Mouse (Mus musculus): ENCODE measurements around the gene Prlhr. TPM values are rescaled to one million over a fixed set of nuclear protein-coding genes. Genes with fewer than 3 reads are reported as not detected.

Gene Prlhr
- polyA plus RNA-seq, 1 experiment from 2014 or later = not detected

DNA sequence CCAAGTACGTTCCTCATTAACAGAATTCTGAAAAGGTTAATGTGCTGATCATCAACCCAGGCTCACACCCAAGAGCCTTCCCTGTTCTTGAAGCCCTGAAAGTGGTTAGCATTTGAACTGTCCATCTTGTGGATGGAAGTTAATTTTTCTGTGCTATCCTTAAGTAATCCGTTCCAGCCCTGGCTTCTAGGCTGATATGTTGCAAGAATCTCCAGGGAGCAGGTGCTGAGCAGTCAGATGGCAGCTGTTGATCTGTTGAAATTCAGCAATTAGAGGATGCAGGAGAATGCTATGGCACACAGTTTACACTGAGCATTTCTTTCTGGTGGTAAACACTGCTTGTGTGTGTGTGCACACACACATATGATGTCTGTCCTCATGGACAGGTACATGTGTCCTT is 2.4 kb downstream of the Prlhr start:
- Histone ChIP-seq H3K9me3 (no peaks in the 10 kb centered on the region), H3K4me2 (no peak overlapping the region), H3K27me3 (peaks cover 53% of the 10 kb centered on the region), H3K4me1 (replicated peaks) (peaks cover 30% of the 10 kb centered on the region), H3K36me3 (no peaks in the 10 kb centered on the region), H3K9ac (no peak overlapping the region), H3K27ac (replicated peaks) (no peak overlapping the region), H3K4me3 (no peak overlapping the region)
- no peak for ATAC-seq (ENCODE audit: low read depth)
- WGBS = 68% methylated on average over 2 of the region's 2 CpGs

DNA sequence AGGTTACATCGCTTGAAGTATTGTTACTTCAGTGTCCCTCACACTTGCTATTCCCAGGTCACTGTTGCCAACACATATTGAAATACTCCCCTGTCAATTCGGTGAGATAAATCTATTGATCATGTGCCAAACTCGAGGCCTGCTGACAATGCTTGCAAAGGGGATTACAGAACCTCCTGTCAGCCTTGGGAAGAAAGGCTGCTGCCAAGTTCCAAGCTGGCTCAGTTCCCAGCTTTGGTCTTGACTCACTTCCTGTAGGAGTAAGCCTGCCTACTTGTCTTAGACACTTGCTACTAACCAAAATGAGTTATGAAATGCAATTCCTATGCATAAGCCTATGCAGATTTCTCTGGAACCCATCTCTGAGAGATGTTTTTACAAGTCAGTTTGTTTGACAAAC is 4.2 kb downstream of the Prlhr start:
- no peaks in the 10 kb centered on the region for H3K36me3 ChIP-seq
- peaks cover 36% of the 10 kb centered on the region for H3K27me3 ChIP-seq
- WGBS = 34% methylated on average over 3 of the region's 3 CpGs
- H3K9me3 ChIP-seq = no peaks in the 10 kb centered on the region
- H3K4me2 ChIP-seq = no peak overlapping the region
- no peak for ATAC-seq (ENCODE audit: low read depth)
- H3K4me3 ChIP-seq = no peak overlapping the region
- no peak overlapping the region for H3K9ac ChIP-seq
- H3K4me1 ChIP-seq (replicated peaks) = peaks cover 30% of the 10 kb centered on the region
- H3K27ac ChIP-seq (replicated peaks) = no peak overlapping the region

DNA sequence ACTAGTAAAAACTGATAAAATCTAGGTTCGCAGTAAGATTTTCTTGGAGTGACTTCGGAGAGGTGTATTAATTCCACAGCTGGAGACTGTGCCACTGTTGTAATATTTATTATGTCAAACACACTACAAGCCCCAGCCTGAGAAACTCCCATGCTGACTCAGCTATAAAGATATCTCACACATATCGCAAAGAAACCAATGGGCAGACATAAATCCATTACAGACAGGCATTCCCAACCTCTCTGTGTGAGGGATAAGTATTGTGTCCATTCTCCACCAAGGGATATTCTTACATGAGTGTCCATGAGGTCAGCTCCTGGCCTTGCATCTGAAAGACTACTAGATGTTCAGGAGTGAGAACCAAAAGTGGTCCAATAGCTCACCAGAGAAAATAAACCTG is 4.7 kb downstream of the Prlhr start:
- H3K4me3 ChIP-seq = no peak overlapping the region
- 77% methylated on average over 3 of the region's 3 CpGs for WGBS

DNA sequence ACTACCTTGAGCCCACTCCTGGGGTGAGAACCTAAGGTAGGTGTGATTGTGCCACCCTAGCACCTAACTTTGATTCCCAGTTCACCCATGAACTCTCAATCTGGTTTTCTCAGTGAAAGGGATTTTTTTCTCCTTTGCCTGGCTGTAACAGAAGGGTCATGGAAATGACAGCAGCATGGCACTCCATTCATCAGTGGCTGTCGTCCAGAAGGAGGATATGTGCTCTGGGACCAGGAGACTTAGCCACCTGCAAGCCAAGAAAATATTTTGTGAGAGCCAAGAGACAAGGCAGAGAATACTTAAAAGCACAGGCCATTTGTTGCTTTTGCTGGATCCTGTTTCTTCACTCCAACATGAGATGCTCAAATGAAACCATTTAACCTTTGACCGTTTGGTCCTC is 6.6 kb downstream of the Prlhr start:
- Histone ChIP-seq H3K4me1 (replicated peaks) (0 out of 2 replicates have a peak, but pooled peaks cover 9% of the 10 kb centered on the region), H3K36me3 (no peaks in the 10 kb centered on the region), H3K4me3 (no peak overlapping the region), H3K9ac (no peak overlapping the region), H3K27ac (replicated peaks) (no peak overlapping the region), H3K4me2 (no peak overlapping the region), H3K27me3 (peaks cover 12% of the 10 kb centered on the region), H3K9me3 (no peaks in the 10 kb centered on the region)
- WGBS = 63% methylated on average over 2 of the region's 2 CpGs
- no peak for ATAC-seq (ENCODE audit: low read depth)

More for the DNA sequence above, 4.7 kb downstream of the Prlhr start:
- no peak for ATAC-seq (ENCODE audit: low read depth)
- H3K9me3 ChIP-seq = no peaks in the 10 kb centered on the region
- peaks cover 27% of the 10 kb centered on the region for H3K4me1 ChIP-seq (replicated peaks)
- no peaks in the 10 kb centered on the region for H3K36me3 ChIP-seq
- no peak overlapping the region for H3K4me2 ChIP-seq
- peaks cover 31% of the 10 kb centered on the region for H3K27me3 ChIP-seq
- H3K9ac ChIP-seq = no peak overlapping the region
- no peak overlapping the region for H3K27ac ChIP-seq (replicated peaks)

DNA sequence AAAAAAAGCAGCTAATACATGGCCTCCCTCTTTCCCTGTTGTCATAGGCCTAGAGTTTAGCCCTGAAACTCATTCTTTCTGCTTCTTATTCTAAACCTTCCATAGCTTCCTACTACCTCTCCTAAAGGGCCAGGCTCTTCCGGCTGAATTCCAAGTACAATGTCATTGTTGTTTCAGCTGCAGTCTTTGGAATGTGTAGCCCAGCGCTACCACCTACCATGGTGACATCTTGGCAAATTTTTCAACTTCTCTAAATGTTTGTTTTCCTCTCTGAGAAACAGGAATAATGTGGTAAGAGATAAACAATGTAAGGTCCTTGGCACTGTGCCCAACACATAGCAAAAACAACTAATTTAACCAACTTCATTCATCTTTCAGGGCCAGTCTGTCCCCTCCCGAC is 8.4 kb downstream of the Prlhr start:
- Histone ChIP-seq H3K4me2 (no peak overlapping the region), H3K9ac (no peak overlapping the region), H3K4me1 (replicated peaks) (0 out of 2 replicates have a peak, but pooled peaks cover 9% of the 10 kb centered on the region), H3K27ac (replicated peaks) (no peak overlapping the region), H3K9me3 (no peaks in the 10 kb centered on the region), H3K27me3 (no peaks in the 10 kb centered on the region), H3K36me3 (no peaks in the 10 kb centered on the region), H3K4me3 (no peak overlapping the region)
- ATAC-seq (ENCODE audit: low read depth) = no peak
- WGBS = 55% methylated on average over 3 of the region's 3 CpGs

DNA sequence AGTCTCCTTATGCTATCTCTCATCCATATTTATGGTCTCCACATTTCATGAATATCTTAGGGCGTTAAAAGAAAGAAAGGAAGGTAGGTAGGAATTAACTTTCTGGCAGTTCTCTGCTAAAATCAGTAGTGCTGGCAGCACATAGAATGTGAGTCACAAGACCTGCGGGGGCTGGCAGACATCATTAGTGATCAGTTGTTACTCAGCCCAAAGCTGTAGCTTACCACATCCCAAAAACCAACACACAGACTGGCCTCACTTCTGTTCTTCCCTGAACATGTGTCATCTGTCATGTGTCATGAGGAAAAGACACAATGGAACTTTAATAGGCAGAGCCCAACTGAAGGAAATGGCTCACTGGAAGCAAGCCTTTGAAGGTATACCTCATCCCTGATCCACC is 9.0 kb downstream of the Prlhr start:
- Histone ChIP-seq H3K27me3 (no peaks in the 10 kb centered on the region), H3K9ac (no peak overlapping the region), H3K36me3 (no peaks in the 10 kb centered on the region), H3K27ac (replicated peaks) (no peak overlapping the region), H3K4me2 (no peak overlapping the region), H3K9me3 (no peaks in the 10 kb centered on the region), H3K4me3 (no peak overlapping the region), H3K4me1 (replicated peaks) (0 out of 2 replicates have a peak, but pooled peaks cover 7% of the 10 kb centered on the region)
- 83% methylated on average over 2 of the region's 2 CpGs for WGBS
- no peak for ATAC-seq (ENCODE audit: low read depth)

DNA sequence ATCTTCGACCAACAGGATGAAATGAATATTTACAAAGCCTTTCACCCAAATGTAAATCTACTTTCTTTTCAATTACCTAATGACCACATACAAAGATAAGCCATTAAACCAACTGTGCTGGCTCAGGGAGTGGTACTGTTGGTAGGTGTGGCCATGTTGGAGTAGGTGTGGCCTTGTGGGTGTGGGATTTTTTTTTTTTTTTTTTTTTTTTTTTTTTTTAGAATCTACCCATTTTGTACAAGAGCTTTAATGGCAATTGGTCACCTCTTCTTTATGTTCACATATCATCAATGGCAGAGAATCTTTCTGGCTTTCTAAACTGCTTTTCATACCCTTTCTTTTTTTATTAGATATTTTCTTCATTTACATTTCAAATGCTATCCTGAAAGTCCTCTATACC is 12.3 kb downstream of the Prlhr start:
- 96% methylated on average over 1 of the region's 1 CpGs for WGBS
- no peak for ATAC-seq (ENCODE audit: low read depth)
- H3K27me3 ChIP-seq = no peaks in the 10 kb centered on the region
- H3K4me1 ChIP-seq (replicated peaks) = no peaks in the 10 kb centered on the region
- H3K27ac ChIP-seq (replicated peaks) = no peak overlapping the region
- H3K4me2 ChIP-seq = no peak overlapping the region
- no peak overlapping the region for H3K4me3 ChIP-seq
- no peak overlapping the region for H3K9ac ChIP-seq
- no peaks in the 10 kb centered on the region for H3K9me3 ChIP-seq
- H3K36me3 ChIP-seq = no peaks in the 10 kb centered on the region

DNA sequence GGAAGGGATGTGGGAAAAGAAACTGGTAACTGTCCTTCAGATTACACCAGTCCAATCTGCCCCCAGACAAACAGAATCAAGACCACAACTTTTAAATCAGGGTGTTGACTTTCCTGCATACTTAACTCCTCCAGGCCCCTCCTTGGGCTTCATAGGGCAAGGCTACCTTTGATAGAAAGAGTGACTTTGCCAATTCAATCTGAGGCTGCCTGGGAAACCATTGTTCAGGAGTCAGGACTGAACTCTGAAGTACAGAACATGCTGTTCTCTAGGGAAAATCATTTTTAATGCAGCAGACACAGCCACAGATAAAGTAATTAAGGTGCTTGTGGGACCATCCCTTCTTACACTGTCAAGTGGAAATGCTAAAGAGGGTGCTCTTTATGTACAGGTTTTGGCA is 27.6 kb downstream of the Prlhr start:
- no peaks in the 10 kb centered on the region for H3K27me3 ChIP-seq
- H3K27ac ChIP-seq (replicated peaks) = no peak overlapping the region
- ATAC-seq (ENCODE audit: low read depth) = no peak

DNA sequence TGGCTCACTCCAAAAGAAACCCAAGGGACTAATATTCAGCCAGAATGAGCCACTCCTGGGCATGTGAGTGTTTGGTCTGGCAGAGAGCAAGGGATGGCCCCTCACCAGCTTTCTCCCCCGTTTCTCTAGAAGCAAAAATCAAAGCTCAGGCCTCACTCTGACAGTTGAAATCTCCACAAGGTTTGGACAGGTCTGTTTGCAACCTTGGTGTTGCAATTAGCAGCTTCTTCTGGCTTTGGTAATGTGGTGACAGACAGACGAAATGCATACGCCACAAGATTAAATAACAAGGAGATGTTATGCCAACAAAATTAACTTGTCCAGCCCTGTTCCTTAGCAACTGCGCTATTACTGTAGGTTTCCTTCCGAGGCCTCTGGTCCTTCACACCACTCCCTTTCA is 28.0 kb downstream of the Prlhr start:
- Histone ChIP-seq H3K4me1 (replicated peaks) (no peaks in the 10 kb centered on the region), H3K9ac (no peak overlapping the region), H3K36me3 (no peaks in the 10 kb centered on the region), H3K4me3 (no peak overlapping the region), H3K27ac (replicated peaks) (no peak overlapping the region), H3K27me3 (no peaks in the 10 kb centered on the region), H3K4me2 (no peak overlapping the region), H3K9me3 (no peaks in the 10 kb centered on the region)
- 75% methylated on average over 5 of the region's 5 CpGs for WGBS
- no peak for ATAC-seq (ENCODE audit: low read depth)

More for the DNA sequence above, 27.6 kb downstream of the Prlhr start:
- no peak overlapping the region for H3K4me2 ChIP-seq
- no peak overlapping the region for H3K4me3 ChIP-seq
- H3K36me3 ChIP-seq = no peaks in the 10 kb centered on the region
- H3K9ac ChIP-seq = no peak overlapping the region
- no peaks in the 10 kb centered on the region for H3K4me1 ChIP-seq (replicated peaks)
- no peaks in the 10 kb centered on the region for H3K9me3 ChIP-seq

DNA sequence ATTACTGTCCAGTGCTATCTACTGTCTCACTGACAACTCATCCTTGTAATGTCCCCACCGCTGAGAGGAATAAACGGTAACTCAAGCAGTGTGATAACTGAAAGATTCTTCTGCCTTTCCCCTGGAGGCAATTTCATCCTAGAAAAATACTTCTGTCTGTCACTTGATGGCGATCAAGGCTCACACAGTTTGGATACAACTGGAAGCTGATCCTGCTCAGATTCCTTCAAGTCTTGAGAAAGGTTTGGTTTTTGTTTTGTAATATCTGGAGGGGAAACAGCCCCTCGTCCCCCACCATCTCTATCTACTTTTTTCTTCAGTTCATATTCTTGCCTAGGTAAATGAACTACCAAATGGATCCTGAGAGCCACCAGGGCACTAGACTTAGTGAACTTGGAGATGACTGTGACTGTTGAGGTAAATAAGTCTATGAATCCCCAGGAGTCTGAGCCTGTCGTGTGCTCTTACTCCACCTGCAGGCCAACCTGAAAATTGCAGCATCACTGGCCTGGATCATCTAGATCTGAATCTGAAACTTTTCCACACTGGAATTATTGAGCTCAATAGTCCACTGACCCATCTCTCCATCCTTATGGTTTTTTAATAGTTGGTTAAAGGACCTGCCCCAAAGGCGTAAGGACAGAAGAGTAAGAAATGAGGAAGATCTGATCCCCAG is 30.4 kb downstream of the Prlhr start:
- ATAC-seq (ENCODE audit: low read depth) = no peak
- no peak overlapping the region for H3K9ac ChIP-seq
- no peaks in the 10 kb centered on the region for H3K36me3 ChIP-seq
- no peaks in the 10 kb centered on the region for H3K9me3 ChIP-seq
- H3K4me2 ChIP-seq = no peak overlapping the region
- H3K27me3 ChIP-seq = no peaks in the 10 kb centered on the region
- no peak overlapping the region for H3K4me3 ChIP-seq
- 53% methylated on average over 6 of the region's 6 CpGs for WGBS
- H3K27ac ChIP-seq (replicated peaks) = no peak overlapping the region
- H3K4me1 ChIP-seq (replicated peaks) = no peaks in the 10 kb centered on the region

DNA sequence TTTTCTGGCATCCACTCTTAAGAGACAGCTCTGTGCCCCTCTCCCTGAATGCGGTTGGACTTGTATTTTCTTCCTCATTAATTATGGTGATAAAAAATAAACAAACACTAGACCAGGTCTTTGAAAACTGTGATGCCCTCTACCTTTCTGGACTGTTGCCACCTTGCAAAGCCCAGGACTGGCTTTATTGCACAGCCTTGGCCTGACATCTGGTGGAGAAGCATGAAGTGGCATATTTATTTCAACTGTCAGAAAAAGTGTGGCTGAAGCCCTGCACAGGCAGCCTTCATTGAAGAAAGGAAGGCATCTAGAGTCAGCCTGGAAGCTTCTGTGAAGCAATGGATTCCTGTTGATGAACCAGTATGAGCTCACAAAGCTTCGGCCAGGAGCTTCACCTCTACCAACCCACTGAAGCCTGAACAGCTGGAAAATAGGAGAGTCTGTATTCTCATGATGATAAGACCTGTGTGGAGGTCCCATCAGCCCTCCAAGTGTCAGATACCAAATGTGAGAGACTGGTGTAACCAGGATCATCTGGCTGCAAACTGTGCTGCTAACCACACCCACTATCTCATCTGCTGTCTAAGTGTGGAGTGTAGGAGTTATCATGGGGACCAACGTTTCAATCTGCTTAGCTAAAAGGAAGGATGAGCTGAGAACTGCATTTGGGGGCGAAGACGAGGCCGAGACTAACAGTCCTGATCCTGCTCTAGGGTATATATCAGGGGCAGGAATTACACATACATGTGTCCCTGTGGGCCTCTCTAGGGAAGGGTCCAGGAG is 35.6 kb downstream of the Prlhr start:
- Histone ChIP-seq H3K27me3 (no peaks in the 10 kb centered on the region), H3K27ac (replicated peaks) (no peak overlapping the region), H3K36me3 (no peaks in the 10 kb centered on the region), H3K9me3 (no peaks in the 10 kb centered on the region), H3K9ac (no peak overlapping the region), H3K4me3 (no peak overlapping the region), H3K4me1 (replicated peaks) (no peaks in the 10 kb centered on the region), H3K4me2 (no peak overlapping the region)
- 88% methylated on average over 6 of the region's 6 CpGs for WGBS
- ATAC-seq (ENCODE audit: low read depth) = no peak

DNA sequence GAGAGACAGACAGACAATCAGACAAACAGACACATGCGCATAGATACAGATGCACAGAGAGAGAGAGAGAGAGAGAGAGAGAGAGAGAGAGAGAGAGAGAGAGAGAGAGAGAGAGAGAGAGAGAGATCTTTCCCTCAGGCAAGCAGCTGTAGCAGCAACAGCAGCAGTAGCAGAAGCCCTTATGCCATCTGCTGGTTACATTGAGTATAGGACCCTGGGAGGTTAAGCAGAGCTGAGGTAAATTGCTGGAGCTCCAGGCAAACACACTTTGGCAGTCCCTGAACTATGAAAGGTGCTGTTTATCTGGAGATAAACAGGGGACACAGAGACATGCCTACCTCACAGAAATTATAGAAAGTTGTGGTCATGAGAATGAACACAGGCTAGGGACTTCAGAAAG is 50.5 kb downstream of the Prlhr start:
- 92% methylated on average over 1 of the region's 1 CpGs for WGBS
- Histone ChIP-seq H3K27ac (replicated peaks) (no peak overlapping the region), H3K4me3 (no peak overlapping the region), H3K9me3 (no peaks in the 10 kb centered on the region), H3K4me1 (replicated peaks) (no peaks in the 10 kb centered on the region), H3K4me2 (no peak overlapping the region), H3K9ac (no peak overlapping the region), H3K27me3 (no peaks in the 10 kb centered on the region), H3K36me3 (no peaks in the 10 kb centered on the region)
- no peak for ATAC-seq (ENCODE audit: low read depth)

All from neural tube, embryonic 13.5 days (tissue).